Mouse (Mus musculus) forebrain, embryonic 16.5 days (tissue): ENCODE data around the gene Bcl9l. TPM values are rescaled to one million over a fixed set of nuclear protein-coding genes. Genes with fewer than 3 reads are reported as not detected.

Experiments
- ATAC-seq: fragments of 200-750 bp; cut with Nextera tagmentation; 2 replicates; pipeline ENCODE4 v1.8.0; 2017; ENCODE audit warnings: mild to moderate bottlenecking, moderate library complexity
- H3K27ac ChIP-seq: fragments of 300-500 bp; sonication (generic); 2 replicates; pipeline ENCODE4 v1.5.1; 2014; ENCODE audit warnings: low read length, control low read depth
- H3K27me3 ChIP-seq: fragments of 300-500 bp; sonication (generic); replicated peaks from 2 replicates; pipeline ENCODE4 v1.6.1; 2014; ENCODE audit warnings: low read length; ENCODE audit not compliant: control insufficient read depth, insufficient read depth
- H3K36me3 ChIP-seq: fragments of 300-500 bp; sonication (generic); 2 replicates; pipeline ENCODE4 v1.6.1; 2014; ENCODE audit not compliant: control insufficient read depth, insufficient read depth
- H3K4me1 ChIP-seq: fragments of 300-500 bp; sonication (generic); replicated peaks from 2 replicates; pipeline ENCODE4 v1.6.1; 2014; ENCODE audit warnings: low read length; ENCODE audit not compliant: control insufficient read depth, insufficient read depth
- H3K4me2 ChIP-seq: fragments of 300-500 bp; sonication (generic); 2 replicates; pipeline ENCODE4 v1.6.1; 2014; ENCODE audit warnings: mild to moderate bottlenecking, low read length, control low read depth
- H3K4me3 ChIP-seq: fragments of 300-500 bp; sonication (generic); replicated peaks from 2 replicates; pipeline ENCODE4 v1.5.1; 2014; ENCODE audit warnings: mild to moderate bottlenecking, low read length, control low read depth
- H3K9ac ChIP-seq: fragments of 300-500 bp; sonication (generic); replicated peaks from 2 replicates; pipeline ENCODE4 v1.6.1; 2014; ENCODE audit warnings: low read depth, low read length, control low read depth
- H3K9me3 ChIP-seq: fragments of 300-500 bp; sonication (generic); 2 replicates; pipeline ENCODE4 v1.6.1; 2016; ENCODE audit warnings: low read length; ENCODE audit not compliant: control insufficient read depth
- WGBS: fragments of 180-500 bp; shearing (Covaris S2); extraction: QIAGEN DNeasy Blood & Tissue Kit; methylation state at CpG from one replicate; pipeline ENCODE4 v1.1.7; 2014; 5-methylcytosine and 5-hydroxymethylcytosine counted together
- polyA plus RNA-seq: library from polyadenylated mRNA; unstranded; fragments of >200 nt; fragmentation: Nextera tagmentation; extraction: Ambion mirVana; gene quantifications from 2 replicates; pipeline ENCODE4 v1.2.1, GENCODE M21; 2015

The Bcl9l gene
- polyA plus RNA-seq, 1 experiment from 2014 or later = 15.0 TPM

- H3K27ac ChIP-seq = no peak overlapping the region
- H3K4me1 ChIP-seq = peaks cover 38% of the 10 kb centered on the region
- no peaks in the 10 kb centered on the region for H3K27me3 ChIP-seq
- no peak overlapping the region for H3K9ac ChIP-seq
- H3K4me2 ChIP-seq = peak overlapping the region; percentile 42; the same call in 1 of the 2 replicates
- ATAC-seq = no peak
- H3K36me3 ChIP-seq = peaks cover 19% of the 10 kb centered on the region
- H3K9me3 ChIP-seq = no peaks in the 10 kb centered on the region
- H3K4me3 ChIP-seq = no peak overlapping the region
- 75% methylated on average over 19 of the region's 19 CpGs for WGBS
Measured at GRCm38 (mm10) chr9:44508721-44509486, 26.3 kb downstream of the Bcl9l start.

GRCm38 (mm10) chr9:44509487-44510354 is 27.1 kb downstream of the Bcl9l start:
- Histone ChIP-seq H3K4me1 (peaks cover 37% of the 10 kb centered on the region), H3K9me3 (no peaks in the 10 kb centered on the region), H3K4me3 (peak overlapping the region; percentile 26), H3K9ac (0 out of 2 replicates have a peak overlapping the region, but pooled peaks have one; percentile 19), H3K27me3 (no peaks in the 10 kb centered on the region), H3K4me2 (peak overlapping the region; percentile 42), H3K27ac (0 out of 2 replicates have a peak overlapping the region, but pooled peaks have one; percentile 33), H3K36me3 (peaks cover 19% of the 10 kb centered on the region)
- ATAC-seq = peak; percentile 36
- WGBS = 6% methylated on average over 27 of the region's 27 CpGs

GRCm38 (mm10) chr9:44510355-44510871 is 27.8 kb downstream of the Bcl9l start:
- ATAC-seq = peak; percentile 21; the same call in 1 of the 2 replicates
- H3K4me3 ChIP-seq = no peak overlapping the region
- no peak overlapping the region for H3K27ac ChIP-seq
- peak overlapping the region; percentile 42 for H3K4me2 ChIP-seq
- H3K9ac ChIP-seq = no peak overlapping the region
- no peaks in the 10 kb centered on the region for H3K27me3 ChIP-seq
- peaks cover 19% of the 10 kb centered on the region for H3K36me3 ChIP-seq
- peaks cover 31% of the 10 kb centered on the region for H3K4me1 ChIP-seq
- no peaks in the 10 kb centered on the region for H3K9me3 ChIP-seq
- 22% methylated on average over 9 of the region's 9 CpGs for WGBS

GRCm38 (mm10) chr9:44510872-44511601 is 28.4 kb downstream of the Bcl9l start:
- ATAC-seq = peak; percentile 49
- H3K27me3 ChIP-seq = no peaks in the 10 kb centered on the region
- no peak overlapping the region for H3K9ac ChIP-seq
- no peak overlapping the region for H3K4me2 ChIP-seq
- H3K9me3 ChIP-seq = no peaks in the 10 kb centered on the region
- no peak overlapping the region for H3K4me3 ChIP-seq
- WGBS = 77% methylated on average over 5 of the region's 5 CpGs
- peaks cover 26% of the 10 kb centered on the region for H3K4me1 ChIP-seq
- peaks cover 14% of the 10 kb centered on the region for H3K36me3 ChIP-seq
- H3K27ac ChIP-seq = no peak overlapping the region

GRCm38 (mm10) chr9:44511935-44512716 is 29.5 kb downstream of the Bcl9l start:
- Histone ChIP-seq H3K4me1 (peaks cover 26% of the 10 kb centered on the region), H3K36me3 (peaks cover 3% of the 10 kb centered on the region), H3K4me2 (no peak overlapping the region), H3K27me3 (no peaks in the 10 kb centered on the region), H3K9ac (no peak overlapping the region), H3K4me3 (no peak overlapping the region), H3K27ac (no peak overlapping the region), H3K9me3 (no peaks in the 10 kb centered on the region)
- 73% methylated on average over 9 of the region's 9 CpGs for WGBS
- ATAC-seq = no peak

- H3K9ac ChIP-seq = no peak overlapping the region
- no peak overlapping the region for H3K27ac ChIP-seq
- no peak overlapping the region for H3K4me2 ChIP-seq
- no peak for ATAC-seq
- WGBS = 89% methylated on average over 3 of the region's 3 CpGs
- H3K9me3 ChIP-seq = no peaks in the 10 kb centered on the region
- peaks cover 2% of the 10 kb centered on the region; the same call in 1 of the 2 replicates for H3K36me3 ChIP-seq
- H3K27me3 ChIP-seq = no peaks in the 10 kb centered on the region
- no peak overlapping the region for H3K4me3 ChIP-seq
- peaks cover 26% of the 10 kb centered on the region for H3K4me1 ChIP-seq
Measured at GRCm38 (mm10) chr9:44512717-44513003, 30.0 kb downstream of the Bcl9l start.

GRCm38 (mm10) chr9:44513121-44513520 is 30.5 kb downstream of the Bcl9l start:
- Histone ChIP-seq H3K4me3 (no peak overlapping the region), H3K9me3 (no peaks in the 10 kb centered on the region), H3K27me3 (no peaks in the 10 kb centered on the region), H3K4me2 (no peak overlapping the region), H3K27ac (no peak overlapping the region), H3K36me3 (no peaks in the 10 kb centered on the region), H3K9ac (no peak overlapping the region), H3K4me1 (peaks cover 31% of the 10 kb centered on the region)
- WGBS = 91% methylated on average over 11 of the region's 11 CpGs
- no peak for ATAC-seq

GRCm38 (mm10) chr9:44513610-44514009 is 31.0 kb downstream of the Bcl9l start:
- H3K4me3 ChIP-seq = no peak overlapping the region
- H3K36me3 ChIP-seq = no peaks in the 10 kb centered on the region
- H3K9ac ChIP-seq = no peak overlapping the region
- H3K27ac ChIP-seq = no peak overlapping the region
- WGBS = 80% methylated on average over 20 of the region's 20 CpGs
- no peak for ATAC-seq
- H3K4me1 ChIP-seq = peaks cover 32% of the 10 kb centered on the region
- no peaks in the 10 kb centered on the region for H3K9me3 ChIP-seq
- no peak overlapping the region for H3K4me2 ChIP-seq
- H3K27me3 ChIP-seq = no peaks in the 10 kb centered on the region
